11 mouse cellular contexts compared by ENCODE assay signal in genomic region chr4:33893841-33894240, GRCm38 (mm10). TPM values are rescaled to one million over a fixed set of nuclear protein-coding genes. Genes with fewer than 3 reads are reported as not detected.
DNase-seq lines count a peak whose midpoint lies in the region; ATAC-seq lines count a peak whose summit lies in the region.
"Had no signal": no experiment of that assay in that cellular context is flagged by ENCODE, and none has a peak within 500 bp of the region (broad histone marks: within the 10 kb centered on the region; RNA-seq: fewer than 3 reads in every experiment).

No protein-coding gene starts in this region.

- intact Hi-C loops in heart, postnatal 25 days (cut with DNase I) = no loop called here

- no peak for ATAC-seq in megakaryocyte-erythroid progenitor cell, adult 5-6 weeks (replicated peaks; ENCODE audit: low FRiP score, low TSS enrichment, poor library complexity, severe bottlenecking)
- ATAC-seq in erythroid progenitor cell, adult 5-6 weeks (replicated peaks; ENCODE audit: low FRiP score, poor library complexity, severe bottlenecking) = no peak
- ATAC-seq: inflammation-experienced regulatory T-cells, adult 6 months; midbrain, embryonic 15.5 days had no signal

- peak; percentile 92 for DNase-seq in brain, adult 2 months (ENCODE audit: low read depth, low spot score)
- peak; percentile 76 for DNase-seq in cerebellum, adult 9-11 months
- peak; percentile 68 for DNase-seq in layer of hippocampus, adult 11-12 months (ENCODE audit: low spot score)
- peak; percentile 54 to 85 for DNase-seq in left cerebral cortex, adult 9 months (ENCODE audit: low spot score in 2 of 2)
- no peak for DNase-seq in kidney, postnatal 10 days
- no peak for DNase-seq in heart, postnatal 25 days (ENCODE audit: low spot score)
- DNase-seq: adrenal gland, postnatal 10 days had no signal

RNA-seq across cellular contexts. Expression of gene Cnr1, which starts 30.6 kb away (rescaled TPM):
- under 1 TPM; 0.08 to 0.13 TPM for total RNA-seq in heart, postnatal 25 days (2021)
- not detected in 2 replicates for total RNA-seq in megakaryocyte-erythroid progenitor cell, adult 5-6 weeks (2014; fragmentation: Nextera tagmentation)
- total RNA-seq in megakaryocyte-erythroid progenitor cell, adult 5-6 weeks (2017) = 0.19 TPM in 1 of 2 replicates, not detected in the other
- total RNA-seq in erythroid progenitor cell, adult 5-6 weeks (2015; ENCODE audit: low replicate concordance) = not detected in 2 replicates
- total RNA-seq in erythroid progenitor cell, adult 5-6 weeks (2017; ENCODE audit: low replicate concordance) = not detected in 2 replicates

Comparison
In these comparisons a context has a peak if more than half of its experiments do, and no peak if none do; other contexts are left out.
1. DNase-seq: peak in brain, adult 2 months (single experiment), cerebellum, adult 9-11 months (single experiment), layer of hippocampus, adult 11-12 months (single experiment) and left cerebral cortex, adult 9 months (2 of 2); none in kidney, postnatal 10 days (single experiment) and heart, postnatal 25 days (single experiment).